Mouse (Mus musculus) ES-E14 (cell line): ENCODE results near the gene Cycs. TPM values are rescaled to one million over a fixed set of nuclear protein-coding genes. Genes with fewer than 3 reads are reported as not detected.

Experiments used
- DNase-seq: peaks from one replicate; pipeline ENCODE4 v3.0.0-alpha.2; 2013; ENCODE audit warnings: low read depth, low spot score
- H3K27ac ChIP-seq: 2 replicates; pipeline ENCODE4 v1.5.1; 2012; ENCODE audit warnings: low read depth, mild to moderate bottlenecking, low read length, moderate library complexity, mixed read lengths; ENCODE audit not compliant: poor library complexity, insufficient read depth, severe bottlenecking
- H3K36me3 ChIP-seq: 2 replicates; pipeline ENCODE4 v1.6.1; 2012; ENCODE audit warnings: mild to moderate bottlenecking, low read length, moderate library complexity, mixed read lengths; ENCODE audit not compliant: control insufficient read depth, poor library complexity, insufficient read depth, severe bottlenecking
- H3K4me1 ChIP-seq, 2 experiments: fragments of 150-350 bp in 1 of 2; sonication (generic) in 1 of 2; 2 replicates each; pipeline ENCODE4 v1.6.1; 2012; ENCODE audit warnings: low read length in 2 of 2, mild to moderate bottlenecking in 1 of 2, mixed read lengths in 1 of 2; ENCODE audit not compliant: control insufficient read depth in 2 of 2, insufficient read depth in 2 of 2, poor library complexity in 1 of 2
- H3K4me3 ChIP-seq, 2 experiments: fragments of 150-350 bp in 1 of 2; sonication (generic) in 1 of 2; 2 replicates each; pipeline ENCODE4 v1.5.1; 2012; ENCODE audit warnings: low read length in 2 of 2, low read depth in 1 of 2, mild to moderate bottlenecking in 1 of 2, mixed read lengths in 1 of 2; ENCODE audit not compliant: insufficient read depth in 1 of 2, poor library complexity in 1 of 2, severe bottlenecking in 1 of 2
- H3K9ac ChIP-seq: 2 replicates; pipeline ENCODE4 v1.6.1; 2012; ENCODE audit warnings: low read depth, mild to moderate bottlenecking, low read length, mixed read lengths; ENCODE audit not compliant: poor library complexity, insufficient read depth, severe bottlenecking
- H3K9me3 ChIP-seq: fragments of 150-350 bp; sonication (generic); 2 replicates; pipeline ENCODE4 v1.6.1; 2012; ENCODE audit warnings: low read depth, mild to moderate bottlenecking, low read length; ENCODE audit not compliant: control insufficient read depth, insufficient read depth
- CHD2 ChIP-seq: IDR thresholded peaks from 2 replicates; pipeline ENCODE4 v1.6.1; 2014; ENCODE audit warnings: mild to moderate bottlenecking, low read depth, low read length, inconsistent platforms
- HCFC1 ChIP-seq: IDR thresholded peaks from 2 replicates; pipeline ENCODE4 v1.6.1; 2012; ENCODE audit warnings: low read length, inconsistent platforms, borderline replicate concordance; ENCODE audit not compliant: insufficient read depth
- MAFK ChIP-seq: IDR thresholded peaks from 2 replicates; pipeline ENCODE4 v1.6.1; 2014; ENCODE audit warnings: mild to moderate bottlenecking, low read depth, low read length, inconsistent platforms; ENCODE audit not compliant: insufficient read depth
- ZC3H11A ChIP-seq: IDR thresholded peaks from 2 replicates; pipeline ENCODE4 v1.6.1; 2012; ENCODE audit warnings: low read depth, mild to moderate bottlenecking, inconsistent platforms, low read length, borderline replicate concordance
- ZNF384 ChIP-seq: IDR thresholded peaks from 2 replicates; pipeline ENCODE4 v1.6.1; 2012; ENCODE audit warnings: low read depth, low read length, inconsistent platforms
- in situ Hi-C, 2 experiments: fragments of 600-800 bp; cut with MboI; formaldehyde crosslinking; loops; one replicate each; pipeline ENCODE4 v1.15.1; 2025; ENCODE audit warnings: low sequenced_read_pairs in 2 of 2, inconsistent platforms in 1 of 2; ENCODE audit not compliant: unreplicated experiment in 2 of 2
- total RNA-seq: library from RNA; depleted of rRNA; stranded (reverse); fragments of 300-350 nt; gene quantifications from 2 replicates; pipeline ENCODE4 v1.2.3, GENCODE M21; 2012

Cycs gene
- total RNA-seq, 1 experiment, result 52.1 TPM

DNA sequence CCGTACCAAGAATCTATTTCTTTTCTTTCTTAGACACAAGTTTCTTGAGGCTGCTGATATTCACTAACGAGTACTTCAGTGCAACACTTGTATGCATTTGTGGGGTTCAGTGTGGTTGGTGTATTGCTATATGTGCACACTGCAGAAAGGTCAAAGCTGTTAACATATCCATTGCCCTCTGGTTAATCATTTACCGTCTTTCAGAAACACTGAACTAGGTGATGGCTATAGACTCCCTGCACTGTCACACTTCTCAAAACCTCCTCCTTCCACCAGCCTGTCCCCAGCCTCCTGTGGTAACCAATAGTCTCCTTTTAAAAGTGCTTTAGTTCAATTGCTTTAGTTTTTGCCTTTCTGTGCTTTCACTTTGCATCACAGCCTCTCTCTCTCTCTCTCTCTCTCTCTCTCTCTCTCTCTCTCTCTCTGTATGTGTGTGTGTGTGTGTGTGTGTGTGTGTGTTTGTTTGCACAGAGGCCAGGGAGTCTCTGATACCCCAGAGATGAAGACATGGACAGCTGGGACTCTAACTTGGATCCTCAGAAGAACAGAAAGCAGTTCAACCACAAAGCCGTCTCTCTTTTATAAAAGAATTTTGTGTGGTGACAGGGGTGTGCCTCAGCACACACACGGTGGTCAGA, 13.3 kb downstream of the Cycs start:
- TF ChIP-seq ZC3H11A, result no peak
- no peak for TF ChIP-seq ZNF384
- TF ChIP-seq CHD2, result no peak
- TF ChIP-seq HCFC1, result no peak
- no peak for TF ChIP-seq MAFK

DNA sequence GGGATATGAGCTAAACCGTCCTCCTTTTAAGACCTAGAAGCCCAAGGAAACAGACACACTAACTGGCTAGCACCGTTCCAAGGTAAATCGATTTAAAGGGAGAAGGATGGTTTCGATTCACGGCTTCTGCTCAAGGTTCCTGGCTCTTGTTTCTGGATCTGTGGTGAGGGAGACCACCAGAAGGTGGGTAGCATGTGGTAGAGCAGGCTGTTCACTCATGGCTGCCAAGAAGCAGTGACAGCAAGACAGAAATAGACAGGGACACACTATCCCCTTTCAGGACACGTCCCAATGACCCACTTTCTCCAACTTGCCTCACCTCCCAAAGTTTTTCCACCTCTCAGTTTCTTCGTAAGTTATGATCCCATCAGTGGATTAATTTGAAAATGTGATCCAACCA, 16.5 kb downstream of the Cycs start:
- H3K4me1 ChIP-seq, result no peaks in the 10 kb centered on the region
- no peak overlapping the region for H3K27ac ChIP-seq
- TF ChIP-seq ZC3H11A, result no peak
- no peak for TF ChIP-seq ZNF384
- TF ChIP-seq MAFK, result no peak
- TF ChIP-seq HCFC1, result no peak
- no peak for TF ChIP-seq CHD2
- H3K9ac ChIP-seq, result no peak overlapping the region
- in situ Hi-C loops, result loop anchor here in 1 of 2 experiments (10.0 kb wide), 1 partner anchor 1035 kb away; no protein-coding TSS in a partner anchor
- DNase-seq, result no peak
- no peaks in the 10 kb centered on the region for H3K36me3 ChIP-seq
- H3K9me3 ChIP-seq, result no peaks in the 10 kb centered on the region
- H3K4me3 ChIP-seq, result no peak overlapping the region

More for the DNA sequence above, 13.3 kb downstream of the Cycs start:
- Histone ChIP-seq H3K36me3 (no peaks in the 10 kb centered on the region), H3K9ac (no peak overlapping the region), H3K4me1 (no peaks in the 10 kb centered on the region), H3K9me3 (no peaks in the 10 kb centered on the region), H3K4me3 (no peak overlapping the region), H3K27ac (no peak overlapping the region)
- no peak for DNase-seq
- in situ Hi-C loops, result no loop called here

DNA sequence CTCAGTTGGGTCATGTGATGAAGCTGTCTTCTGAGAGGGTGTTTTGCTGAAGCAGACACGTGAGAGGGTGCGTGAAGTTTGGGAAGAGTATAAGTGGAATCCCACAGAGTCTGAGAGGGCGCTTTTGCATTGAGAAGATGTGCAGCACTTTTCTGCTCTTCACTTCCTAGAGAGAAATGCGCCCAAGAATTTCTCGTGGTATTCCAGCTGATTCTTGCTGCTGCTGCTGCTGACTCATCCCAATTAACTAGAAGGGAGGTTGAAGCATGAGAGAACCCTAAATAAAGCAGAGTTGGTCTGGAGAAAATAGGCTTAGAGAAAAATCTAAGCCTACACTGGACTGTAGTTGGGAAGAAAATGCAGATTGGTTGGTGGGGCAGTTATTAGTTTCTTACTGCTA, 17.3 kb downstream of the Cycs start:
- Histone ChIP-seq H3K9ac (no peak overlapping the region), H3K4me3 (no peak overlapping the region), H3K9me3 (no peaks in the 10 kb centered on the region), H3K36me3 (no peaks in the 10 kb centered on the region), H3K4me1 (no peaks in the 10 kb centered on the region), H3K27ac (no peak overlapping the region)
- no peak for DNase-seq
- TF ChIP-seq ZNF384 (no peak), MAFK (no peak)
- in situ Hi-C loops, result loop anchor here in 1 of 2 experiments (10.0 kb wide), 1 partner anchor 1034 kb away; no protein-coding TSS in a partner anchor

DNA sequence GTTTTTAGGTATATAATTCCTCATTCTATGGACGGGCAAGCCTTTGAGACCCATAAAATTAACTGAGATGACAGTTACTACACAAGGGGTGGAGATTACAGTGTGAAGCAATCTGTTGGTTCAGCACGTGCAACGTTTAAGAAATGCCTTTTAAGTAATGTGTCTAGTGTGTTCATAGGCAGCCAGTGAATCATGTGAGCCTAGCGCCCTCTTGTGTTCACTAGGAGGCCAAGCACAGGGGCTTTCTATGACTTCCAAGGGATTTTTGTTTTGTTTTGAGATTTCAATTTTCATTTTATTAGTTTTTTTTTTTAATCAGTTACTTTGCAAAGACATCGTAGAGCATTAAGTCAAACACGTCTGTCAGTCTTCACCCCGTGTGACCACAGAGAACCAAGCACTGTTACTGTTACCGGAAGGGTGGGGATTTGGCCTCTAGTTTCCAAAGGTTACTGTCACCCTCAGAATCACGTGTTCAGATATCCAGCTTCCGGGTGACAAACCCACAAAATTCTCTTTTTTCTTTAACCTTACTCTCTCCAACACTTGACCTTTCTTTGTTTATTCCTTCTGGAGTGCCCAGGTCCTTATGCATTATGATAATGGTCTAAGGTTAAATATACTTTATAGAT, 20.8 kb downstream of the Cycs start:
- H3K4me3 ChIP-seq, result no peak overlapping the region
- H3K9me3 ChIP-seq, result no peaks in the 10 kb centered on the region
- DNase-seq, result no peak
- no peak overlapping the region for H3K27ac ChIP-seq
- no peak for TF ChIP-seq CHD2
- TF ChIP-seq ZC3H11A, result peak; percentile 85
- no peaks in the 10 kb centered on the region for H3K4me1 ChIP-seq
- no peak overlapping the region for H3K9ac ChIP-seq
- in situ Hi-C loops, result loop anchor here in 1 of 2 experiments (10.0 kb wide), 1 partner anchor 1031 kb away; no protein-coding TSS in a partner anchor
- no peaks in the 10 kb centered on the region for H3K36me3 ChIP-seq

DNA sequence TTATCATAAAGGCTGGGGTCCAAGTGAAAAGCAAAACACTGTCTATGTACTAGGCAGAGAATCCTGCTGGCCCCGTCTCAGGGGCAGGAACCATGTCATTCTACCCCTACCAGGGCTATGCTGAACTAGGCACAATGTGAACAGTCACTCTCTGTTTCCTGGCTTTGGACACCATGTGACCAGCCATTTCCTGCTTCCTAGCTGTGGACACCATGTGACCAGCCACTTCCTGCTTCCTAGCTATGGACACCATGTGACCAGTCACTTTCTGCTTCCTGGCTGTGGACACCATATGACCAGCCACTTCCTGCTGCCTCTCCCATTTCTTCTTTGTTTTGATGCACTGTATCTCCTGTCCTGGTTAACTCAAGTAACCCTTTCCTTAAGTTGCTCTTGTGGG, 23.8 kb downstream of the Cycs start:
- TF ChIP-seq CHD2, result no peak
- TF ChIP-seq MAFK, result no peak
- Histone ChIP-seq H3K27ac (no peak overlapping the region), H3K9ac (no peak overlapping the region), H3K4me1 (no peaks in the 10 kb centered on the region), H3K4me3 (no peak overlapping the region), H3K9me3 (no peaks in the 10 kb centered on the region), H3K36me3 (no peaks in the 10 kb centered on the region)
- in situ Hi-C loops, result loop anchor here in 1 of 2 experiments (10.0 kb wide), 1 partner anchor 1028 kb away; no protein-coding TSS in a partner anchor
- DNase-seq, result no peak
